Mouse (Mus musculus): ENCODE results near the gene Kiz. TPM values are rescaled to one million over a fixed set of nuclear protein-coding genes. Genes with fewer than 3 reads are reported as not detected.
A peak's percentile ranks its signal among the peaks of the same experiment; 100 is the strongest.

The Kiz gene
- polyA plus RNA-seq, 1 experiment from 2014 or later, result 11.0 TPM

DNA sequence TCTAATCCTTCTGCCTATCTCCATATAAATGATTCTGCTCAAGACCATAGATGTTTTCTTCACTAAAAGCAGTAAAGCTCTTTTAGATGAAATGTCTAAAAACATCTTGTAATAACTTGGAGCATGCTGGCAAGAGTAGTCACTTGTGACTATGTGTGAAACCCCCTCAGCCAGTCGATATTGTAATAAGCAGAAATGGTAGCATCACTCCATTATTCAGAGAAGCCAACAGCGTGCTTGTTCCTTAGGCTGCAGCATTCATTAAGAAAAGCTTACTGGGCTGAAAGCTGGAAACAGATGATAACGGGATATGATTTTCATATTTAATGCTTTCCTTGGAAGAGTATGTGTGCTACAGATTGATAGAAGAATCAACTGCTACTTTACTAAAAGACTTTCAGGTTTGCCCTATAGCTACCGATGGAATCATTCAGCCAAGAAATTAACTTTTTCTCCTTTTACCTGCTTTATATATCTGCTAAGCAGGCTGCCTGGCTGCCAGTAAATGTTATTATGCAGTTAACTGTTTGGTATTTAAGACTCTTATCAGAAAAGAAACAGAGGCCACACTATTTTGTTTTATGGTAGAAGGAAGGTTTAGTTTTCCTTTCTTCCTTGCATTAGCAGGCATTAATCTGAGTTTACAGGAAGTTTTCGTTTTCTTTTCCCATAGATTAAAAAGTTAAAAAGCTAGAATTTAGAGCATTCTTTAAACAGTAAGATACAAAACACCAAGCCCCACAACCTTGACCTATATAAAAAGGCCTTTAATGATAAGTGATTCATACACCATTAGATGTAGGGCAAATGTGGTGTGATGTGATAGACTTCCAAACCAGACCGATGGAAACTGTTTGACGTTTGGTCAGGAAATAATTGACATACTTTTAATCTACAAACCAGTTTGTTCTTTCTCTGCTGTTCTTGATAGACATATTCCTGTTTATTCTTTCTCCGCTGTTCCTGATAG is 15.9 kb downstream of the Kiz start:
- no peak for DNase-seq
- Histone ChIP-seq H3K4me3 (replicated peaks) (no peak overlapping the region), H3K9me3 (replicated peaks) (no peaks in the 10 kb centered on the region), H3K27me3 (no peaks in the 10 kb centered on the region), H3K4me1 (replicated peaks) (no peaks in the 10 kb centered on the region), H3K36me3 (no peaks in the 10 kb centered on the region), H3K4me2 (no peak overlapping the region), H3K9ac (no peak overlapping the region), H3K27ac (no peak overlapping the region)
- 61% methylated on average over 8 of the region's 8 CpGs for WGBS (ENCODE audit: insufficient replicate concordance)
- ATAC-seq (ENCODE audit: low read depth), result no peak

GRCm38 (mm10) chr2:146872697-146873096 is 17.0 kb downstream of the Kiz start:
- Histone ChIP-seq H3K36me3 (no peaks in the 10 kb centered on the region), H3K4me3 (replicated peaks) (no peak overlapping the region), H3K4me1 (replicated peaks) (no peaks in the 10 kb centered on the region), H3K27me3 (no peaks in the 10 kb centered on the region), H3K4me2 (no peak overlapping the region), H3K9me3 (replicated peaks) (no peaks in the 10 kb centered on the region), H3K9ac (no peak overlapping the region), H3K27ac (no peak overlapping the region)
- WGBS (ENCODE audit: insufficient replicate concordance), result 26% methylated on average over 3 of the region's 3 CpGs
- no peak for DNase-seq
- peak; percentile 29; the same call in 1 of the 2 replicates for ATAC-seq (ENCODE audit: low read depth)

- Histone ChIP-seq H3K4me1 (replicated peaks) (no peaks in the 10 kb centered on the region), H3K9me3 (replicated peaks) (no peaks in the 10 kb centered on the region), H3K9ac (no peak overlapping the region), H3K4me2 (no peak overlapping the region), H3K36me3 (no peaks in the 10 kb centered on the region), H3K27me3 (no peaks in the 10 kb centered on the region), H3K4me3 (replicated peaks) (no peak overlapping the region), H3K27ac (no peak overlapping the region)
- ATAC-seq (ENCODE audit: low read depth) (no peak), DNase-seq (no peak)
- WGBS (ENCODE audit: insufficient replicate concordance), result 76% methylated on average over 7 of the region's 7 CpGs
Observed at GRCm38 (mm10) chr2:146873881-146874441, 18.3 kb downstream of the Kiz start.

- no peak overlapping the region for H3K27ac ChIP-seq
Observed at GRCm38 (mm10) chr2:146877423-146878098, 21.9 kb downstream of the Kiz start.

GRCm38 (mm10) chr2:146881623-146882022 is 26.0 kb downstream of the Kiz start:
- Histone ChIP-seq H3K27me3 (no peaks in the 10 kb centered on the region), H3K4me3 (replicated peaks) (no peak overlapping the region), H3K36me3 (no peaks in the 10 kb centered on the region), H3K27ac (no peak overlapping the region), H3K4me1 (replicated peaks) (no peaks in the 10 kb centered on the region), H3K9me3 (replicated peaks) (no peaks in the 10 kb centered on the region), H3K9ac (no peak overlapping the region), H3K4me2 (no peak overlapping the region)
- DNase-seq, result no peak
- no peak for ATAC-seq (ENCODE audit: low read depth)
- 76% methylated on average over 4 of the region's 4 CpGs for WGBS (ENCODE audit: insufficient replicate concordance)

More at GRCm38 (mm10) chr2:146877423-146878098, 21.9 kb downstream of the Kiz start:
- H3K4me2 ChIP-seq, result no peak overlapping the region
- no peaks in the 10 kb centered on the region for H3K4me1 ChIP-seq (replicated peaks)
- 67% methylated on average over 1 of the region's 1 CpGs for WGBS (ENCODE audit: insufficient replicate concordance)
- no peak overlapping the region for H3K4me3 ChIP-seq (replicated peaks)
- H3K27me3 ChIP-seq, result no peaks in the 10 kb centered on the region
- no peaks in the 10 kb centered on the region for H3K36me3 ChIP-seq
- no peaks in the 10 kb centered on the region for H3K9me3 ChIP-seq (replicated peaks)
- ATAC-seq (ENCODE audit: low read depth), result no peak
- DNase-seq, result no peak
- H3K9ac ChIP-seq, result no peak overlapping the region

GRCm38 (mm10) chr2:146884291-146884855 is 28.7 kb downstream of the Kiz start:
- no peak for DNase-seq
- 65% methylated on average over 8 of the region's 8 CpGs for WGBS (ENCODE audit: insufficient replicate concordance)

GRCm38 (mm10) chr2:146888786-146889414 is 33.2 kb downstream of the Kiz start:
- WGBS (ENCODE audit: insufficient replicate concordance), result 67% methylated on average over 4 of the region's 4 CpGs
- no peaks in the 10 kb centered on the region for H3K27me3 ChIP-seq
- ATAC-seq (ENCODE audit: low read depth) (no peak), DNase-seq (no peak)
- no peak overlapping the region for H3K4me3 ChIP-seq (replicated peaks)
- H3K9me3 ChIP-seq (replicated peaks), result no peaks in the 10 kb centered on the region
- no peak overlapping the region for H3K9ac ChIP-seq
- peaks cover 8% of the 10 kb centered on the region; the same call in 1 of the 2 replicates for H3K36me3 ChIP-seq
- H3K27ac ChIP-seq, result no peak overlapping the region
- H3K4me2 ChIP-seq, result no peak overlapping the region
- no peaks in the 10 kb centered on the region for H3K4me1 ChIP-seq (replicated peaks)

More at GRCm38 (mm10) chr2:146884291-146884855, 28.7 kb downstream of the Kiz start:
- Histone ChIP-seq H3K9me3 (replicated peaks) (no peaks in the 10 kb centered on the region), H3K4me2 (no peak overlapping the region), H3K9ac (no peak overlapping the region), H3K27me3 (no peaks in the 10 kb centered on the region), H3K4me3 (replicated peaks) (no peak overlapping the region), H3K4me1 (replicated peaks) (no peaks in the 10 kb centered on the region), H3K27ac (no peak overlapping the region), H3K36me3 (no peaks in the 10 kb centered on the region)
- no peak for ATAC-seq (ENCODE audit: low read depth)

DNA sequence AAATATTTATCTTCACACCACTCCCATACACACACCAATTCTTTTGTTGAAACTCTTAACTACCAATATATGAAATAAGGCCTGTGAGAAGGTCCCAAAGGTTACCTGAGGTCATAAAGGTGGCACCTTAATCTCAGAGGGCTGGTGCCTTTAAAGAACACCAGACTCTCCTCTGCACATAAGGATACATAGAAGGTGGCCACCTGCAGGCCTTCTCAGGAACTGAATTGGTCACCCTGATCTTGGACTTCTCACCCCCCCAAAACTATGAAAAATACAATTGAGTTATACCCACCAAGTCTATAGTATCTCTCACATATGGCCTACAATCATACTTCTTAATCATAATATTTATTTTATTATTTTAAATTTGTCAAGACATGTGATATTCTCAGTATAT is 43.3 kb downstream of the Kiz start:
- Histone ChIP-seq H3K36me3 (no peaks in the 10 kb centered on the region), H3K4me2 (no peak overlapping the region), H3K4me1 (replicated peaks) (no peaks in the 10 kb centered on the region), H3K9me3 (replicated peaks) (no peaks in the 10 kb centered on the region), H3K27ac (no peak overlapping the region), H3K4me3 (replicated peaks) (no peak overlapping the region), H3K27me3 (no peaks in the 10 kb centered on the region), H3K9ac (no peak overlapping the region)
- ATAC-seq (ENCODE audit: low read depth), result no peak
- DNase-seq, result no peak

- Histone ChIP-seq H3K4me2 (no peak overlapping the region), H3K9me3 (replicated peaks) (no peaks in the 10 kb centered on the region), H3K36me3 (no peaks in the 10 kb centered on the region), H3K27me3 (no peaks in the 10 kb centered on the region), H3K27ac (no peak overlapping the region), H3K4me3 (replicated peaks) (no peak overlapping the region), H3K4me1 (replicated peaks) (no peaks in the 10 kb centered on the region), H3K9ac (no peak overlapping the region)
- ATAC-seq (ENCODE audit: low read depth) (no peak), DNase-seq (no peak)
- 80% methylated on average over 3 of the region's 3 CpGs for WGBS (ENCODE audit: insufficient replicate concordance)
Observed at GRCm38 (mm10) chr2:146916085-146916484, 60.4 kb downstream of the Kiz start.

- no peaks in the 10 kb centered on the region for H3K27me3 ChIP-seq
- H3K4me1 ChIP-seq (replicated peaks), result no peaks in the 10 kb centered on the region
- DNase-seq (no peak), ATAC-seq (ENCODE audit: low read depth) (no peak)
- no peaks in the 10 kb centered on the region for H3K36me3 ChIP-seq
- no peak overlapping the region for H3K9ac ChIP-seq
- WGBS (ENCODE audit: insufficient replicate concordance), result 60% methylated on average over 3 of the region's 3 CpGs
- H3K27ac ChIP-seq, result no peak overlapping the region
- H3K4me3 ChIP-seq (replicated peaks), result no peak overlapping the region
- no peak overlapping the region for H3K4me2 ChIP-seq
- H3K9me3 ChIP-seq (replicated peaks), result no peaks in the 10 kb centered on the region
Observed at GRCm38 (mm10) chr2:146917770-146918169, 62.1 kb downstream of the Kiz start.

Data from liver, embryonic 13.5 days (tissue).